Mouse (Mus musculus) cerebellum, postnatal 25 days (tissue): ENCODE measurements at regions not wholly inside any gene's neighbourhood (a gene's known extent, or its start where the extent isn't known, plus 50 kb on each side); places are given as distances from the start of the nearest gene placed in this dataset.
A peak's percentile ranks its signal among the peaks of the same experiment; 100 is the strongest.

Experiments used
- DNase-seq, 2 experiments: peaks; one replicate each; pipeline ENCODE4 v3.0.0; 2021; ENCODE audit warnings: mixed read lengths in 2 of 2

GRCm38 (mm10) chr9:63087195-63087594 lies 61.6 kb downstream of the Skor1 start:
- no peak for DNase-seq

- no peak for DNase-seq
Measured at GRCm38 (mm10) chr9:63086671-63087070, 62.1 kb downstream of the Skor1 start.

- DNase-seq = no peak
Measured at GRCm38 (mm10) chr9:63082830-63083229, 65.9 kb downstream of the Skor1 start.

- DNase-seq = no peak
Measured at GRCm38 (mm10) chr9:63082311-63082710, 66.5 kb downstream of the Skor1 start.

GRCm38 (mm10) chr9:63080406-63080805 lies 68.4 kb downstream of the Skor1 start:
- DNase-seq = no peak

- DNase-seq = no peak
Measured at GRCm38 (mm10) chr9:63075252-63075651, 73.5 kb downstream of the Skor1 start.

- no peak for DNase-seq
Measured at GRCm38 (mm10) chr9:63074803-63075202, 74.0 kb downstream of the Skor1 start.

GRCm38 (mm10) chr9:63074023-63074750 lies 74.6 kb downstream of the Skor1 start:
- DNase-seq = no peak

- no peak for DNase-seq
Measured at GRCm38 (mm10) chr9:63071032-63071431, 77.7 kb downstream of the Skor1 start.

GRCm38 (mm10) chr9:63069919-63070318 lies 78.8 kb downstream of the Skor1 start:
- no peak for DNase-seq

- DNase-seq = no peak
Measured at GRCm38 (mm10) chr9:63067054-63067406, 79.3 kb upstream of the Pias1 start.

- DNase-seq = no peak
Measured at GRCm38 (mm10) chr9:63066384-63067053, 78.8 kb upstream of the Pias1 start.

- DNase-seq = no peak
Measured at GRCm38 (mm10) chr9:63063525-63063924, 75.8 kb upstream of the Pias1 start.

GRCm38 (mm10) chr9:63060740-63061139 lies 73.0 kb upstream of the Pias1 start:
- no peak for DNase-seq

- DNase-seq = peak; percentile 28 to 40
Measured at GRCm38 (mm10) chr9:63059234-63059842, 71.6 kb upstream of the Pias1 start.

- peak; percentile 19 to 42 for DNase-seq
Measured at GRCm38 (mm10) chr9:63058506-63059233, 70.9 kb upstream of the Pias1 start.

- DNase-seq = no peak
Measured at GRCm38 (mm10) chr9:63056695-63057349, 69.1 kb upstream of the Pias1 start.

- DNase-seq = no peak
Measured at GRCm38 (mm10) chr9:63052181-63052580, 64.5 kb upstream of the Pias1 start.

- no peak for DNase-seq
Measured at GRCm38 (mm10) chr9:63051631-63052030, 63.9 kb upstream of the Pias1 start.

- DNase-seq = no peak
Measured at GRCm38 (mm10) chr9:63049290-63049689, 61.6 kb upstream of the Pias1 start.

GRCm38 (mm10) chr9:63046981-63047380 lies 59.3 kb upstream of the Pias1 start:
- DNase-seq = no peak

GRCm38 (mm10) chr9:63045531-63045930 lies 57.8 kb upstream of the Pias1 start:
- no peak for DNase-seq

- no peak for DNase-seq
Measured at GRCm38 (mm10) chr9:63043304-63043703, 55.6 kb upstream of the Pias1 start.
